Mouse (Mus musculus) limb, embryonic 12.5 days (tissue): ENCODE results near the gene Bnipl. TPM values are rescaled to one million over a fixed set of nuclear protein-coding genes. Genes with fewer than 3 reads are reported as not detected.

Source experiments
- ATAC-seq: fragments of 200-750 bp; cut with Nextera tagmentation; 2 replicates; pipeline ENCODE4 v1.8.0; 2017; ENCODE audit warnings: low read depth, moderate TSS enrichment; ENCODE audit not compliant: insufficient number of reproducible peaks, insufficient read depth, low FRiP score, low TSS enrichment
- H3K27ac ChIP-seq: fragments of 300-500 bp; sonication (generic); 2 replicates; pipeline ENCODE4 v1.5.1; 2016; ENCODE audit warnings: mild to moderate bottlenecking, moderate library complexity
- H3K27me3 ChIP-seq: fragments of 300-500 bp; sonication (generic); 2 replicates; pipeline ENCODE4 v1.6.1; 2016; ENCODE audit warnings: mild to moderate bottlenecking, moderate library complexity
- H3K36me3 ChIP-seq: fragments of 300-500 bp; sonication (generic); 2 replicates; pipeline ENCODE4 v1.6.1; 2016; ENCODE audit warnings: mild to moderate bottlenecking, moderate library complexity
- H3K4me1 ChIP-seq: fragments of 300-500 bp; sonication (generic); replicated peaks from 2 replicates; pipeline ENCODE4 v1.6.1; 2016
- H3K4me2 ChIP-seq: fragments of 300-500 bp; sonication (generic); 2 replicates; pipeline ENCODE4 v1.6.1; 2016; ENCODE audit warnings: mild to moderate bottlenecking, moderate library complexity
- H3K4me3 ChIP-seq: fragments of 300-500 bp; sonication (generic); replicated peaks from 2 replicates; pipeline ENCODE4 v1.5.1; 2016; ENCODE audit warnings: mild to moderate bottlenecking
- H3K9ac ChIP-seq: fragments of 300-500 bp; sonication (generic); replicated peaks from 2 replicates; pipeline ENCODE4 v1.6.1; 2016; ENCODE audit warnings: mild to moderate bottlenecking, moderate library complexity
- H3K9me3 ChIP-seq: fragments of 300-500 bp; sonication (generic); 2 replicates; pipeline ENCODE4 v1.6.1; 2016; ENCODE audit warnings: mild to moderate bottlenecking, moderate library complexity
- WGBS: fragments of 180-500 bp; shearing (Covaris S2); methylation state at CpG from one replicate; pipeline ENCODE4 v1.1.7; 2016; 5-methylcytosine and 5-hydroxymethylcytosine counted together
- polyA plus RNA-seq: library from polyadenylated mRNA; unstranded; fragments of >200 nt; fragmentation: Nextera tagmentation; extraction: Ambion mirVana; gene quantifications from 2 replicates; pipeline ENCODE4 v1.2.1, GENCODE M21; 2016

Gene Bnipl
- polyA plus RNA-seq, 1 experiment from 2014 or later: 0.75 TPM

DNA sequence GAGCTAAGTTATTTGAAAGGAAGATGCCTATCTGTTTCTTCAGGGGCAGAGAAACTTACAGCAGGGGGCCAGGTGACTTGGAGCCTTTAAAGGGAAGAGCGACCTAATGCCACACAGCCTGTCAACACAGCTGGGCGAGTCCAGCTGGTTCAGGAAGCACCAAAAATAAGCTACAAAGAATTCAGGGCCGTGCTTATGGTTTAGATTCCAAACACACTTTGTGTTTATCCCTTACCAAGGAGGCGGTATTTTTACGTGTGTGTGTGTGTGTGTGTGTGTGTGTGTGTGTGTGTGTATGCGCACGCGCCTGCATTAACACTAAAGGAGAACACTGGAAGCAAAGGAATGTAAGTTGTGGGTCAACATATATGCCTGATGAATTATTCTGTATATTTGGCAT lies 29.8 kb upstream of the Bnipl start:
- no peaks in the 10 kb centered on the region for H3K27me3 ChIP-seq
- H3K27ac ChIP-seq: peak overlapping the region; percentile 87
- H3K4me1 ChIP-seq: peaks cover 20% of the 10 kb centered on the region
- peak overlapping the region; percentile 79 for H3K4me2 ChIP-seq
- 18% methylated on average over 8 of the region's 8 CpGs for WGBS
- ATAC-seq: no peak
- H3K4me3 ChIP-seq: peak overlapping the region; percentile 73
- no peaks in the 10 kb centered on the region for H3K9me3 ChIP-seq
- peak overlapping the region; percentile 81 for H3K9ac ChIP-seq
- H3K36me3 ChIP-seq: peaks cover 3% of the 10 kb centered on the region; the same call in 1 of the 2 replicates

- peaks cover 19% of the 10 kb centered on the region; the same call in 1 of the 2 replicates for H3K36me3 ChIP-seq
- no peak overlapping the region for H3K4me3 ChIP-seq
- H3K27me3 ChIP-seq: no peaks in the 10 kb centered on the region
- no peak for ATAC-seq
- no peak overlapping the region for H3K4me2 ChIP-seq
- H3K9ac ChIP-seq: no peak overlapping the region
- WGBS: 100% methylated on average over 1 of the region's 1 CpGs
- H3K27ac ChIP-seq: no peak overlapping the region
- H3K9me3 ChIP-seq: no peaks in the 10 kb centered on the region
- peaks cover 3% of the 10 kb centered on the region for H3K4me1 ChIP-seq
Observed at GRCm38 (mm10) chr3:95277149-95277551, 26.2 kb upstream of the Bnipl start.

DNA sequence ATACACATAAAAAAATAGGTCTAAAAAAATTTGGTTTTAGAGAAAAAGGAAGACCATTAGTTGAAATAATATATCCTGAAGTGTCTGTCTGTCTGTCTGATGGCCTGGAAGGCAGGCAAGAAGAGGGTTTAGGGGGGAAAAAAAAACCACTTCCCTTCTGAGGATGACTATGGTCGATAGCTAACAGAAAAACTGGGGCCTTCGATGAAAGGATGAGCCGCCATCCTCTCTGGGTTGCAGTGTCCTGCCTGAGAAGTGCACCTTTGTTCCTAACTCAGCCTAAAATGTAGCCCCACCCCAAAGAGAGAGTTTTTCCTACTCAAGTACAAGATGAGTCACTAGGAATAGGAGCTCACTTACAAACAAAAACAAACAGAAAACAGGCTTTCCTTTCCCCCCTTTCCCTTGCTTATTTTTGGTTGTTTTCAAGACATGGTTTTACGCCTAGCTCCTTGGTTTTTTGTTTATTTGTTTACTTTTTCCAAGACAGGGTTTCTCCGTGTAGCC lies 25.5 kb upstream of the Bnipl start:
- Histone ChIP-seq H3K4me1 (peaks cover 3% of the 10 kb centered on the region), H3K36me3 (peaks cover 19% of the 10 kb centered on the region; the same call in 1 of the 2 replicates), H3K4me2 (no peak overlapping the region), H3K4me3 (no peak overlapping the region), H3K9me3 (no peaks in the 10 kb centered on the region), H3K9ac (no peak overlapping the region), H3K27ac (no peak overlapping the region), H3K27me3 (no peaks in the 10 kb centered on the region)
- 65% methylated on average over 5 of the region's 5 CpGs for WGBS
- no peak for ATAC-seq

- H3K27ac ChIP-seq: no peak overlapping the region
- H3K4me3 ChIP-seq: no peak overlapping the region
- no peaks in the 10 kb centered on the region for H3K4me1 ChIP-seq
- WGBS: 77% methylated on average over 6 of the region's 6 CpGs
- H3K4me2 ChIP-seq: no peak overlapping the region
- peaks cover 19% of the 10 kb centered on the region; the same call in 1 of the 2 replicates for H3K36me3 ChIP-seq
- H3K9ac ChIP-seq: no peak overlapping the region
- no peak for ATAC-seq
- H3K27me3 ChIP-seq: no peaks in the 10 kb centered on the region
- H3K9me3 ChIP-seq: no peaks in the 10 kb centered on the region
Observed at GRCm38 (mm10) chr3:95275161-95275560, 24.2 kb upstream of the Bnipl start.

GRCm38 (mm10) chr3:95274453-95274852 lies 23.5 kb upstream of the Bnipl start:
- 96% methylated on average over 4 of the region's 4 CpGs for WGBS

DNA sequence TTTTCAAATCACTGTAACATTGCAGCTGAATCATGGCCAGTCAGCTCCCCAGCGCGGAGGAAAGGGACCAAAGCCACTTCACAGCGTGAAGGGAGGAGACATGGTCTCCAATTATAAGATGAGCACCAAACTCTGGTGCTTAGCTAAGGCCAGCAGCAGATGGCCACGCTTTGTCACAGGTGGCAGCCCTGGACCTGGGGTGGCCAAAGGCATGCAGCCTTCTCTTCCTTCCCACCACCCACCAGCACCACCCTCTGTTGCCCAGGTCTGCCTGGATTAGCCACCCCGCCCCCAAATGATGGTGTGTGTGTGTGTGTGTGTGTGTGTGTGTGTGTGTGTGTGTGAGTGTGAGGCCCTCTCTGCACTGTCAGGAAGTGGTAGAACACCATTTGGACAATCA lies 22.5 kb upstream of the Bnipl start:
- Histone ChIP-seq H3K9ac (no peak overlapping the region), H3K4me1 (no peaks in the 10 kb centered on the region), H3K27ac (no peak overlapping the region), H3K36me3 (peaks cover 33% of the 10 kb centered on the region; the same call in 1 of the 2 replicates), H3K9me3 (no peaks in the 10 kb centered on the region), H3K4me3 (no peak overlapping the region), H3K4me2 (no peak overlapping the region), H3K27me3 (no peaks in the 10 kb centered on the region)
- 95% methylated on average over 5 of the region's 5 CpGs for WGBS
- ATAC-seq: no peak

More at GRCm38 (mm10) chr3:95274453-95274852, 23.5 kb upstream of the Bnipl start:
- Histone ChIP-seq H3K27ac (no peak overlapping the region), H3K27me3 (no peaks in the 10 kb centered on the region), H3K4me1 (no peaks in the 10 kb centered on the region), H3K4me2 (no peak overlapping the region), H3K36me3 (peaks cover 23% of the 10 kb centered on the region; the same call in 1 of the 2 replicates), H3K9ac (no peak overlapping the region), H3K4me3 (no peak overlapping the region), H3K9me3 (no peaks in the 10 kb centered on the region)
- ATAC-seq: no peak

DNA sequence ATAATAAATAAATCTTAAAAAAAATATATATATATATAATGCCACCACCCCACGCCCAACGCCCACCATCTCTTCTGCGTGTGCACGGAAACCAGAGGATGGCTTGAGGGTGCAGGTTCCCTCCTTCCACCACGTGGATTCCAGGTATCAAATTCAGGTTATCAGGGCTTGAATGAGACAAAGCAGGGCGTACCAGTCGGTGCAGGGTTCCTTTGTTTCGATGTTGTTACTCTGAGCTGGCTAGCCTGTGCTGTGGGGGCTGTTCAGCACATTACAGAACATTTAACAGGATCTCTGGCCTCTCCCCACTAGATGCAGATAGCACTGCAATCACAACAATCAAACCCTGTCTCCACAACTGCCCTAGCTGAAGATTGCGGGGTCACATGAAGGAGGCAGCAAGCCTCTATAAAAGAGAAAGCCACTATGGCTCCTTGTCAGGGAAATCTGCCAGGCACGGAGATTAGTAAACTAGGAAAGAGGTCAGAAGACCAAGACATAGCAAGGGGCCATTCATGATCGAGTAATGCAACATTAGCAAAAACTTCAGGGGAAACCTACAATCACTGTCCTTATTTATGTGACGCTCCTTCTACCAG lies 19.9 kb upstream of the Bnipl start:
- Histone ChIP-seq H3K4me2 (no peak overlapping the region), H3K27ac (no peak overlapping the region), H3K9me3 (no peaks in the 10 kb centered on the region), H3K9ac (no peak overlapping the region), H3K36me3 (peaks cover 54% of the 10 kb centered on the region), H3K27me3 (no peaks in the 10 kb centered on the region), H3K4me3 (no peak overlapping the region), H3K4me1 (no peaks in the 10 kb centered on the region)
- 88% methylated on average over 12 of the region's 12 CpGs for WGBS
- no peak for ATAC-seq

DNA sequence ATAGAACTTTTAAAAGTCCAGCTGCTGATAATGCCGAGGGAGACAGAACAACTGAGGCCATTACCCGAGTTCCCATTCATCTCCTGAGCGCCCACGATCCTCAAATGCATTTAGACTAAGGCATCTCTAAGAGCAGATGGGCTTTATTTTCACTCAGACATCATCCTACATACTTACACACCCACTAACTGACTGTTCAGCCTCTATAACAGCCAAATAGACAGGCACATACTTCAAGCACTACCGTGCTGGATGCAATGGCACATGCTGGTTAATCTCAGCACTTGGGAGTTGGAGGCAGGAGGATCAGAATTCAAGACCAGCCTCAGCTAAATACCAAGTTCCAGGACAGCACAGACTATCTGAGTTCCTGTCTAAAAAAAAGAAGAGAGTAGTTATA lies 18.8 kb upstream of the Bnipl start:
- no peaks in the 10 kb centered on the region for H3K27me3 ChIP-seq
- no peak for ATAC-seq
- no peak overlapping the region for H3K4me3 ChIP-seq
- H3K27ac ChIP-seq: no peak overlapping the region
- peaks cover 62% of the 10 kb centered on the region for H3K36me3 ChIP-seq
- no peaks in the 10 kb centered on the region for H3K4me1 ChIP-seq
- WGBS: 88% methylated on average over 5 of the region's 5 CpGs
- H3K4me2 ChIP-seq: no peak overlapping the region
- no peaks in the 10 kb centered on the region for H3K9me3 ChIP-seq
- no peak overlapping the region for H3K9ac ChIP-seq

- Histone ChIP-seq H3K27ac (no peak overlapping the region), H3K4me3 (no peak overlapping the region), H3K36me3 (peaks cover 68% of the 10 kb centered on the region), H3K9me3 (no peaks in the 10 kb centered on the region), H3K4me2 (no peak overlapping the region), H3K9ac (no peak overlapping the region), H3K4me1 (no peaks in the 10 kb centered on the region), H3K27me3 (no peaks in the 10 kb centered on the region)
- ATAC-seq: no peak
Observed at GRCm38 (mm10) chr3:95267855-95268254, 16.9 kb upstream of the Bnipl start.

DNA sequence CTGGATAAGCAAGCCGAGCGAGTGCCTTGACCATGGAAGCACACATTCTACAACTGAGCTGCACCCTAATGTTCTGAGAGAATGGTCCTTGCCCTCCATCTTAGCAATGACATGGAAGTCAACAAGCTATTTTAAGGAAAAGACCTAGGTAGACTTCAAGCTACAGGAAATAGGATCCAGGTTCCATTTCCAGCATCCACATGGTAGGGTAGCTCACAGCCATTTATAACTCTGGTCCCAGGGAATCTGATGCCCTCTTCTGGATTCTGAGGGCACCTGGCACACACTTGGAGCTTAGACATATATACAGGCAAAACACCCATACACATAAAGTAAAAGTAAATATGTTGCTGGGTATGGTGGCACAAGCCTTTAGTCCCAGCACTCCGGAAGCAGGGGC lies 15.1 kb upstream of the Bnipl start:
- Histone ChIP-seq H3K36me3 (peaks cover 81% of the 10 kb centered on the region), H3K27me3 (no peaks in the 10 kb centered on the region), H3K9ac (no peak overlapping the region), H3K9me3 (no peaks in the 10 kb centered on the region), H3K4me3 (no peak overlapping the region), H3K4me1 (no peaks in the 10 kb centered on the region), H3K4me2 (no peak overlapping the region), H3K27ac (no peak overlapping the region)
- ATAC-seq: no peak
- 94% methylated on average over 3 of the region's 3 CpGs for WGBS

GRCm38 (mm10) chr3:95264724-95265123 lies 13.7 kb upstream of the Bnipl start:
- Histone ChIP-seq H3K9ac (no peak overlapping the region), H3K27ac (no peak overlapping the region), H3K9me3 (no peaks in the 10 kb centered on the region), H3K36me3 (peaks cover 89% of the 10 kb centered on the region), H3K4me3 (no peak overlapping the region), H3K4me2 (no peak overlapping the region), H3K4me1 (no peaks in the 10 kb centered on the region), H3K27me3 (no peaks in the 10 kb centered on the region)
- no peak for ATAC-seq
- WGBS: 87% methylated on average over 1 of the region's 1 CpGs
